Mouse (Mus musculus) lung, adult 2 months (tissue): ENCODE measurements around the gene Slc7a10.

Experiments used
- CTCF ChIP-seq: fragments of 200-500 bp; IDR thresholded peaks from 2 replicates; pipeline ENCODE4 v1.5.1; 2011; ENCODE audit warnings: mild to moderate bottlenecking, low read length, control low read depth; ENCODE audit not compliant: insufficient read depth
- POLR2A ChIP-seq: fragments of 200-500 bp; IDR thresholded peaks from 2 replicates; pipeline ENCODE4 v1.6.1; 2011; ENCODE audit warnings: low read depth, mild to moderate bottlenecking, control low read depth, low read length, borderline replicate concordance; ENCODE audit errors: extremely low read depth

GRCm38 (mm10) chr7:35211791-35212190, 25.6 kb downstream of the Slc7a10 start:
- TF ChIP-seq POLR2A (no peak), CTCF (no peak)
